Mouse (Mus musculus) right cerebral cortex, postnatal 25 days (tissue): ENCODE measurements around the gene Shmt2.

ENCODE experiments used
- DNase-seq: peaks from one replicate; pipeline ENCODE4 v3.0.0; 2022

Shmt2 gene

GRCm38 (mm10) chr10:127522088-127522581 is at the start of gene Shmt2:
Gene Shmt2 (minus strand): TSS chr10:127522444.
- DNase-seq: peak; percentile 81

- DNase-seq: no peak
Observed at GRCm38 (mm10) chr10:127570937-127571641, 48.8 kb upstream of the Shmt2 start.

GRCm38 (mm10) chr10:127570384-127570783 is 48.1 kb upstream of the Shmt2 start:
- no peak for DNase-seq

GRCm38 (mm10) chr10:127569450-127569849 is 47.2 kb upstream of the Shmt2 start:
- DNase-seq: no peak

- no peak for DNase-seq
Observed at GRCm38 (mm10) chr10:127566553-127567326, 44.5 kb upstream of the Shmt2 start.

- no peak for DNase-seq
Observed at GRCm38 (mm10) chr10:127564301-127564700, 42.1 kb upstream of the Shmt2 start.

- DNase-seq: no peak
Observed at GRCm38 (mm10) chr10:127563840-127564239, 41.6 kb upstream of the Shmt2 start.

GRCm38 (mm10) chr10:127561145-127561544 is 38.9 kb upstream of the Shmt2 start:
- DNase-seq: no peak

- no peak for DNase-seq
Observed at GRCm38 (mm10) chr10:127557397-127557796, 35.2 kb upstream of the Shmt2 start.

- no peak for DNase-seq
Observed at GRCm38 (mm10) chr10:127555703-127556102, 33.5 kb upstream of the Shmt2 start.

GRCm38 (mm10) chr10:127549892-127550291 is 27.6 kb upstream of the Shmt2 start:
- DNase-seq: no peak

- DNase-seq: no peak
Observed at GRCm38 (mm10) chr10:127548236-127548635, 26.0 kb upstream of the Shmt2 start.

- no peak for DNase-seq
Observed at GRCm38 (mm10) chr10:127546505-127546904, 24.3 kb upstream of the Shmt2 start.

- DNase-seq: no peak
Observed at GRCm38 (mm10) chr10:127544375-127544774, 22.1 kb upstream of the Shmt2 start.

- DNase-seq: no peak
Observed at GRCm38 (mm10) chr10:127543916-127544315, 21.7 kb upstream of the Shmt2 start.

GRCm38 (mm10) chr10:127542720-127543119 is 20.5 kb upstream of the Shmt2 start:
- DNase-seq: no peak

GRCm38 (mm10) chr10:127542084-127542483 is 19.8 kb upstream of the Shmt2 start:
- DNase-seq: no peak

- no peak for DNase-seq
Observed at GRCm38 (mm10) chr10:127541510-127541909, 19.3 kb upstream of the Shmt2 start.

- peak; percentile 72 for DNase-seq
Observed at GRCm38 (mm10) chr10:127537854-127538583, 15.8 kb upstream of the Shmt2 start.

- no peak for DNase-seq
Observed at GRCm38 (mm10) chr10:127536586-127537314, 14.5 kb upstream of the Shmt2 start.

- DNase-seq: no peak
Observed at GRCm38 (mm10) chr10:127534929-127535384, 12.7 kb upstream of the Shmt2 start.
